In genomic region chr16:3745656-3746055, GRCm38 (mm10) we compare ENCODE assay signal across 11 mouse cellular contexts. TPM values are rescaled to one million over a fixed set of nuclear protein-coding genes. Genes with fewer than 3 reads are reported as not detected.
A peak's percentile ranks its signal among the peaks of the same experiment; 100 is the strongest.
DNase-seq lines count a peak whose midpoint lies in the region; ATAC-seq and TF ChIP-seq lines count a peak whose summit lies in the region.
"Had no signal": no experiment of that assay in that cellular context is flagged by ENCODE, and none has a peak within 500 bp of the region (broad histone marks: within the 10 kb centered on the region; RNA-seq: fewer than 3 reads in every experiment).

No protein-coding gene starts in this region.

- H3K36me3 ChIP-seq in heart, embryonic 11.5 days (ENCODE audit: control insufficient read depth, insufficient read depth, low read length) = peaks cover 37% of the 10 kb centered on the region
- H3K36me3 ChIP-seq in MEL (ENCODE audit: control insufficient read depth in 1 of 2, insufficient read depth in 2 of 2, low read length in 2 of 2) (peaks cover 25 to 33% of the 10 kb centered on the region in 2 experiments), macrophage (ENCODE audit: inconsistent target) (peaks cover 48% of the 10 kb centered on the region)
- peaks cover 52% of the 10 kb centered on the region for H3K36me3 ChIP-seq in hindbrain, embryonic 10.5 days

- H3K9me3 ChIP-seq in heart, embryonic 11.5 days (replicated peaks; ENCODE audit: control insufficient read depth, low read length) = peaks cover 22% of the 10 kb centered on the region
- H3K9me3 ChIP-seq in MEL (replicated peaks; ENCODE audit: insufficient read depth, low read length) = no peaks in the 10 kb centered on the region
- H3K9me3 ChIP-seq in hindbrain, embryonic 10.5 days = peaks cover 33% of the 10 kb centered on the region

- TF ChIP-seq RAD21 in MEL (IDR thresholded peaks at IDR 0.05; ENCODE audit: low read depth, low read length) = no peak

- no peak for DNase-seq in heart, adult 8-10 months (ENCODE audit: low spot score)
- DNase-seq in MEL (ENCODE audit: low read depth, low spot score) = no peak
- no peak for DNase-seq in hindbrain, embryonic 10.5 days (ENCODE audit: low spot score)
- DNase-seq in T-cell, adult 2 months (ENCODE audit: low spot score) = no peak
- no peak for DNase-seq in adrenal gland, postnatal 14 days
- no peak for DNase-seq in adrenal gland, postnatal 10 days
- DNase-seq: cerebellum, postnatal 25 days; right cerebral cortex, adult 18-20 months had no signal

- H3K4me2 ChIP-seq in heart, embryonic 11.5 days = peak overlapping the region; percentile 85

- no peak for TF ChIP-seq EP300 in MEL (IDR thresholded peaks at IDR 0.05; ENCODE audit: low read depth in 1 of 2, low read length in 2 of 2)

- ATAC-seq in heart, embryonic 11.5 days (replicated peaks; ENCODE audit: insufficient number of reproducible peaks, low FRiP score, low TSS enrichment) = no peak

- WGBS in heart, embryonic 11.5 days (ENCODE audit: insufficient replicate concordance) = 73% methylated on average over 4 of the region's 4 CpGs
- 93% methylated on average over 4 of the region's 4 CpGs for WGBS in hindbrain, embryonic 10.5 days
- 76% methylated on average over 4 of the region's 4 CpGs for whole genome bisulfite sequencing in macrophage (ENCODE audit: missing documents)

- peaks cover 14% of the 10 kb centered on the region for H3K4me1 ChIP-seq in heart, embryonic 11.5 days (ENCODE audit: control insufficient read depth, insufficient read depth, low read length)
- peaks cover 0 to 12% of the 10 kb centered on the region in 2 experiments; a peak in 2 of 4 replicates for H3K4me1 ChIP-seq in MEL (ENCODE audit: control insufficient read depth in 1 of 2, insufficient read depth in 2 of 2, low read length in 2 of 2)
- peaks cover 27% of the 10 kb centered on the region for H3K4me1 ChIP-seq in hindbrain, embryonic 10.5 days (replicated peaks)

- H3K4me3 ChIP-seq in heart, embryonic 11.5 days (ENCODE audit: low read depth, low read length) = peak overlapping the region; percentile 78
- H3K4me3 ChIP-seq in MEL (ENCODE audit: control insufficient read depth in 1 of 2, insufficient read depth in 1 of 2, low read depth in 2 of 2, low read length in 2 of 2) = peak overlapping the region in 1 of 2 experiments; percentile 89; a peak in 2 of 4 replicates
- peak overlapping the region; percentile 93 for H3K4me3 ChIP-seq in hindbrain, embryonic 10.5 days
- peak overlapping the region; percentile 90 for H3K4me3 ChIP-seq in macrophage (ENCODE audit: inconsistent target)

- no peak overlapping the region for H3K27ac ChIP-seq in heart, embryonic 11.5 days (ENCODE audit: low read depth, low read length)
- H3K27ac ChIP-seq in MEL (ENCODE audit: control insufficient read depth, low read depth, low read length) (no peak overlapping the region), macrophage (no peak overlapping the region)
- no peak overlapping the region for H3K27ac ChIP-seq in hindbrain, embryonic 10.5 days

- no peak for TF ChIP-seq POLR2A in MEL (IDR thresholded peaks at IDR 0.05; ENCODE audit: control insufficient read depth in 1 of 2, insufficient read depth in 1 of 2, low read depth in 1 of 2, low read length in 2 of 2, poor library complexity in 1 of 2)

- H3K9ac ChIP-seq in heart, embryonic 11.5 days (ENCODE audit: low read depth, low read length) = peak overlapping the region; percentile 34; the same call in 1 of the 2 replicates
- peak overlapping the region; percentile 19 for H3K9ac ChIP-seq in MEL (ENCODE audit: control insufficient read depth, low read depth, low read length, poor library complexity, severe bottlenecking)

- no peak for TF ChIP-seq CTCF in MEL (IDR thresholded peaks at IDR 0.05 in 2 of 3, conservative IDR thresholded peaks at IDR 0.05 in 1 of 3; ENCODE audit: control insufficient read depth in 1 of 3, insufficient read depth in 1 of 3, low read depth in 2 of 3, low read length in 3 of 3, poor library complexity in 1 of 3, severe bottlenecking in 1 of 3)

- peaks cover 2% of the 10 kb centered on the region; the same call in 1 of the 2 replicates for H3K27me3 ChIP-seq in heart, embryonic 11.5 days (ENCODE audit: control insufficient read depth, insufficient read depth, low read length)
- H3K27me3 ChIP-seq in MEL (ENCODE audit: control insufficient read depth in 1 of 2, insufficient read depth in 2 of 2, low read length in 2 of 2) = no peaks in the 10 kb centered on the region
- no peaks in the 10 kb centered on the region for H3K27me3 ChIP-seq in hindbrain, embryonic 10.5 days (ENCODE audit: insufficient read depth, poor library complexity, severe bottlenecking)

- H3K79me2 ChIP-seq in MEL (ENCODE audit: control insufficient read depth, insufficient read depth, low read length, poor library complexity) (peaks cover 27% of the 10 kb centered on the region), macrophage (ENCODE audit: inconsistent target) (peaks cover 67% of the 10 kb centered on the region)

TF ChIP-seq in MEL, 35 proteins besides CTCF, POLR2A, EP300 and RAD21:
- TF ChIP-seq ZMIZ1 (IDR thresholded peaks at IDR 0.05; ENCODE audit: low read depth, low read length) (no peak), NELFE (IDR thresholded peaks at IDR 0.05; ENCODE audit: low read depth, low read length) (no peak), TCF12 (IDR thresholded peaks at IDR 0.05; ENCODE audit: low read depth, low read length) (no peak), JUND (IDR thresholded peaks at IDR 0.05; ENCODE audit: low read depth, low read length) (no peak), BHLHE40 (IDR thresholded peaks at IDR 0.05; ENCODE audit: borderline replicate concordance, low read depth, low read length) (no peak), ELF1 (IDR thresholded peaks at IDR 0.05; ENCODE audit: low read depth, low read length) (no peak), HCFC1 (IDR thresholded peaks at IDR 0.05; ENCODE audit: low read depth, low read length) (no peak), SIN3A (IDR thresholded peaks at IDR 0.05; ENCODE audit: low read length) (no peak), SMC3 (IDR thresholded peaks at IDR 0.05; ENCODE audit: low read depth, low read length) (no peak), TAL1 (IDR thresholded peaks at IDR 0.05; ENCODE audit: low read length) (no peak)
TF ChIP-seq in MEL: peak in this region for 0.

RNA-seq across cellular contexts. Expression of gene Zfp263, which starts 1.8 kb away (rescaled TPM):
- polyA plus RNA-seq in heart, embryonic 11.5 days (2014; fragmentation: Nextera tagmentation; extraction: Ambion mirVana) = 20.1 and 21.2 TPM in 2 replicates
- 1 to 10 TPM; 6.9 to 8.4 (median 7.6) TPM for total RNA-seq in heart, adult 8-10 months (2022)
- total RNA-seq in MEL (2012; rRNA removed) = 13.5 and 18.5 TPM in 2 replicates
- polyA plus RNA-seq in MEL (2012; ENCODE audit: insufficient read depth in 1 of 2, insufficient read length in 2 of 2, low read depth in 1 of 2, low replicate concordance in 2 of 2, missing spikeins in 1 of 2) (10 to 100 TPM in 1 of 2 experiments, not detected in 1; 17.9 TPM), macrophage (2018) (33.4 to 51.2 TPM (median 45.8 TPM) in 3 replicates)
- 45.9 and 50.3 TPM in 2 replicates for polyA plus RNA-seq in hindbrain, embryonic 10.5 days (2016; fragmentation: Nextera tagmentation; extraction: Ambion mirVana)
- total RNA-seq in macrophage (2018; cell fraction: chromatin; rRNA removed) = 1,000 to 10,000 TPM in 10 of 26 experiments, 100 to 1,000 TPM in 16; 250 to 1,889 (median 705) TPM
- total RNA-seq in macrophage (2018; cell fraction: cytosol; rRNA removed) = 100 to 1,000 TPM in 7 of 26 experiments, 10 to 100 TPM in 19; 32.9 to 187 (median 57.1) TPM
- total RNA-seq in macrophage (2018; cell fraction: nucleus; rRNA removed) = 1,000 to 10,000 TPM in 3 of 26 experiments, 100 to 1,000 TPM in 23; 138 to 1,215 (median 590) TPM
- total RNA-seq in adrenal gland, postnatal 14 days (2021) = 19.3 and 20.5 TPM in 2 replicates
- total RNA-seq in adrenal gland, postnatal 10 days (2021) = 10 to 100 TPM; 16.1 to 21.1 TPM

RNA-seq across cellular contexts. Expression of gene Mefv, which starts 27.8 kb away (rescaled TPM):
- polyA plus RNA-seq in heart, embryonic 11.5 days (2014; fragmentation: Nextera tagmentation; extraction: Ambion mirVana) = not detected in 2 replicates
- not detected for total RNA-seq in heart, adult 8-10 months (2022)
- not detected in 2 replicates for total RNA-seq in MEL (2012; rRNA removed)
- polyA plus RNA-seq in MEL (2012; ENCODE audit: insufficient read depth in 1 of 2, insufficient read length in 2 of 2, low read depth in 1 of 2, low replicate concordance in 2 of 2, missing spikeins in 1 of 2) (not detected), macrophage (2018) (2.8 to 7.3 TPM (median 3.5 TPM) in 3 replicates)
- polyA plus RNA-seq in hindbrain, embryonic 10.5 days (2016; fragmentation: Nextera tagmentation; extraction: Ambion mirVana) = not detected in 2 replicates
- total RNA-seq in macrophage (2018; cell fraction: chromatin; rRNA removed) = 100 to 1,000 TPM in 6 of 26 experiments, 10 to 100 TPM in 17, 1 to 10 TPM in 3; 2.9 to 231 (median 39.7) TPM
- total RNA-seq in macrophage (2018; cell fraction: cytosol; rRNA removed) = 10 to 100 TPM in 13 of 26 experiments, 1 to 10 TPM in 13; 1.5 to 51.7 (median 10.1) TPM
- total RNA-seq in macrophage (2018; cell fraction: nucleus; rRNA removed) = 100 to 1,000 TPM in 9 of 26 experiments, 10 to 100 TPM in 14, 1 to 10 TPM in 3; 6.1 to 325 (median 76.0) TPM
- 0.11 and 0.26 TPM in 2 replicates for total RNA-seq in adrenal gland, postnatal 14 days (2021)
- total RNA-seq in adrenal gland, postnatal 10 days (2021) = under 1 TPM; 0.15 TPM
- total RNA-seq: layer of hippocampus, postnatal 10 days had no signal
